Mouse (Mus musculus) yolk sac, embryonic 10.5 days (tissue): ENCODE measurements around the gene Vmn1r229.

Experiments used
- DNase-seq: peaks from one replicate; pipeline ENCODE4 v3.0.0-alpha.2; 2017; ENCODE audit warnings: low spot score

The Vmn1r229 gene

DNA sequence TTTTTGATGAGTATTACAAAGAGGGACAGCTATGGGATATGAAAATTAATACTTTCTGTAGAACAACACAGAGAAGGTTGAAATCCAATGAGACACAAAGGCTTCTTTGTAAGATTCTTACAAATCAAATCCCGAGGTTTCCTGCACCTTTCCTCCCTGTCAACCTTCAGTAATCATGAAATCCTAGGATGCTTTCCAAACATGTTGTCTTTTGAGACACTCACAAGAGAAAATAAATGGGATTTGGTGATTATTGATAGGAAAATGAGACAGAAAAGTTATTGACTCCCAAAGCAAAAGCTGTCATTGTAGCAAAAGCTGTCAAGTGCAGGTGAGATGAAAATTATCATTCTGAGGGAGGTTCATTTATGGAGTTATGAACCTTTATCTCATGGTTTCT, at the start of gene Vmn1r229:
Vmn1r229 (plus strand) TSS at position 301 of the 400 bp plus-strand sequence.
- DNase-seq, result no peak

DNA sequence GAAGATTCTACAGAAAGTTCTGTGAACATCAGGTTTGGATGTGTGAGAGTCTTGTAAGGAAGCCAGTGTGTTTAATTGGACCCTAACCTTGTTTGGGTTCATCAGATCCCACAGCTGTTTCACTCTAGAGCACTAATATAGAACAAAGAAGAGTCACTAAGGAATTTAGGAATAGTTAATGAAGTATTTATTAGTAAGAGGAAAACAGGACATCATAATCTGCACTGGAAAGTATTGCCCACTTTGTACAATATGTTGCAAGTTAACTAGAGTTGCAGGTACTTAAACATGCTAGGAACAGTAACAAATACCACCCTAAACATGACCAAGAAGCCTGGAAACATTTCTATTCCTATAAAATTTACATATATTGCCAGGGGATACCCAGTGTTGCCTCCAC, 25.3 kb upstream of the Vmn1r229 start, which contains the start of gene Vmn1r228:
Vmn1r228 (minus strand) TSS at position 101 of the 400 bp plus-strand sequence.
- no peak for DNase-seq

GRCm38 (mm10) chr17:20840144-20840543, 28.8 kb downstream of the Vmn1r229 start, which contains the start of gene Vmn1r230:
TSS of gene Vmn1r230 (plus strand) at chr17:20840444.
- DNase-seq, result no peak
